Mouse (Mus musculus) kidney, postnatal 25 days (tissue): Measurements from ENCODE around the gene Ncbp3.

Experiments used
- DNase-seq, 2 experiments: peaks; one replicate each; pipeline ENCODE4 v3.0.0; 2021; ENCODE audit warnings: mixed read lengths in 2 of 2

Gene Ncbp3

DNA sequence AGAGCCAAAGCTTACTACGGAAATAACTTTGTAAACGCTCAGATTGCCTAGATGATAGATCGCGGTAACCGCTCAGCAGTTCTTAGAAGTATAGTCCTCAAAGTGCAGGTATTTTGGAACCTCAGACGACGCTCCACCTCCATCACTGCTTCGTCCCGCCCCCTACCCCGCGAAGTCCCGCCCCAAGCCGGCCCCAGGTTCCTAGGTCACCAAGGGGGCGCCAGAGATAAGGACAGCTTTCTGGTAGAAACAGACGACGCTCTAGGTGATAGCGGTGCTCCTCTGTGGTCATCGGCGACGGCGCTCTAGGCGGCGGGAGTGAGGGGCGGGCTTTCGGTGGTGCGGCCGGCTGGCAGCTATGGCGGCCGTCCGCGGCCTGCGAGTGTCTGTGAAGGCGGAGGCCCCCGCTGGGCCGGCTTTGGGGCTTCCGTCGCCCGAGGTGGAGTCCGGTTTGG lies at the start of gene Ncbp3:
Gene Ncbp3 (plus strand): TSS at position 242 of the 455 bp plus-strand sequence.
- peak; percentile 97 to 98 for DNase-seq

DNA sequence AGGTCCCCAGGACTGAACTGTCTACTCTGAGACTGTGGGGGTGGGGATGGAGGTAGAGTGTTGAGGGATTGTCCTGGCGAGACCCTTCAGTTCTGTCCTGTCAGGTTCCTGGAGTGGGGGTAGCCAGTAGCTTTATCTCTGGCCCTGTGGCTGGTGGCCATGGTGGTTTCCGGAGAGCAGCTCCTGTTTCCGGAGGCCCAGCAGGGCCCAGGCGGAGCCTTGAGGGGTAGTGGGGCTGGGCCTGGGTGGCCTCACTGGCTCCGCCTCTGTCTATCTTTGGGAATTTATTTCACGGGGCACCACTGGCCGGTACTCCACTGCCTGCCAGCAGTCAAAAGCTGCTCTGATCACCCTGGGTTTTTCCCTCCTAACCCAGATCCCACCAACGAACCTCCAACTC lies 48.8 kb upstream of the Ncbp3 start, which contains the start of gene P2rx1:
Gene P2rx1 (plus strand): TSS at position 333 of the 400 bp plus-strand sequence.
- DNase-seq: peak in 1 of 2 experiments; percentile 25

DNA sequence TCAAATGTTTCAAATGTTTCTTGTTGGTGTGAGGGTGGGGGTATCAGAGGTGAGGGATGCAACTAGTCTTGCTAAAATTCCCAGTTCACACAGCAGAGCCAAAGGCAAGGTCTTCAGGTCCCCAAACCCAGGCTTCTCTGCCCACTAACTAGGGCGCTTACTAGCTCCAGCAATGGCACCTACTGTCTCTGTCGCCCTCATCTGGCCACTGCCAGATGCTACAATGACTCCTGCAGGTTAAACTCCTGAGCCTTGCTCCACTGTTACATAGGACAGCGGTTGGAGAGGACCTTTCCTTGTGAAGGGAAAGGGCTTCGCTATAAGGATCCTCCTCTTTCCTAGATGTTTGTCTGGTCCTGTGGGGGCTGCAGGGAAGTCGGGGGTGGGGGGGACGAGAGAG lies 46.6 kb upstream of the Ncbp3 start:
- peak; percentile 76 to 80 for DNase-seq

DNA sequence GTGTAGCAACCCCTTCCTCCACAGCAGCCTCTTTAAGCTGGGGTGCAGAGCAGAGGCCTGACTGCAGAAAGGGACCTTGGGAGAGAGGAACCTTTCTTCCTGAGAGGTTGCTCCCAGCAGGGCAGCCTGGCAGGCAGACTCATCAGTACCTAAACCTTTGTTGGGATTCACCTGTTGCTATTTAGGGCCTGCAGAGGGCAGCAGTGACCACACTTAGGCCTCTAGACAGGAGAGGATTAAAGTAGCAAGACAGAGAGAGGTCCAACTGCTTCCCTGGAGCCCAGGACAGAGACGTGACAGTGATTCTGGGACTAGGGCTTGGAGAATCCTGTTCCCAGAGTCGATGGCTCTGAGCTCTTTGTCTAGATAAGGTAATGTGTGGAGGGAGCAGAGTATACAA lies 41.2 kb upstream of the Ncbp3 start:
- DNase-seq: peak; percentile 70 to 74

DNA sequence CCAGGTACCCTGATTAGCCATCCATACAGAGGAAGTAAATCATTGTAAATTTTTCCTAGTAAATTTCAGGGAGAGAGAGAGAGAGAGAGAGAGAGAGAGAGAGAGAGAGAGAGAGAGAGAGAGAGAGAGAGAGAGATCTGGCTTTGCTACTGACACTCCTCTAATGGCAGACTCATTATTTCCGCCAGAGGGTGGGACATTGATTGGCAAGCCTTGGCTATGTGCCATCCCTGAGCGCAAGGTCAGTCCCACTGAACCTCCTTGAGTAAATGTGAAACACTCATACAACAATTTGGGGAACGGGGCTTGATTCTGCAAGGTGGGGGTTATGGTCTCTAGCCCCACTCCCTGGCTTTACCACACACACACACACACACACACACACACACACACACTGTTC lies 40.5 kb upstream of the Ncbp3 start:
- no peak for DNase-seq

DNA sequence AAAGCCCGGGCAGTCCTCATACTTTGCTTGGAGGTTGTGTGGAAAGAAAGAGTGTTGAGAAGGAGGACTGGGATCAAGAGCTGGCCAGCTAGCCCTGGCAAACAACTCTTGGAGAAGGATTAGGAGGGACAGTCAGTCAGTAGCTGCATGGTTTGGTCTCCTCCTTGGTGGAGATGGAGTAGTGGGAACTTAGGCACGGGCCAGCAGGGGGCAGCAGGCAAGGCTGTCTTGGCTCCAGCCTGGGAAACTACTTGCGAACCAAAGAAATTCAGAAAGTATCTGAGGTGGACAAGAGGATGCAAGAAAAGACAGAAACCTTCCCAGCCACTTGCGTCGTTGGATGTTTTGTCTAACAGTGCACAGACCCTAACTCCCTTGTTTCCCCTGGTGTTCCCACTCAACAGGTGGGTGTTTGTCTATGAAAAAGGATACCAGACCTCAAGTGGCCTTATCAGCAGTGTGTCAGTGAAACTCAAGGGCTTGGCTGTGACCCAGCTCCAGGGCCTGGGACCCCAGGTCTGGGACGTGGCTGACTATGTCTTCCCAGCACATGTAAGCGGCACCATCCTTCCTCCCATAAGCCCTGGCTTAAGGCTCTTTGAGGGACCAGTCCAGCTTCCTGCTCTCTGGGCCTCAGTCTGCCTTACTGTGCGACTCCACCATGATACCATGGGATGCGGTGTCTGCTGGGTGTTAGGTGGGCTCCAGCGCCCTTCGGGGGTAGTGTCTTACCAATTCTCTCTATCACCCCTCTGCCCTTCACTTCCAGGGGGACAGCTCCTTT lies 39.7 kb upstream of the Ncbp3 start:
- DNase-seq: peak; percentile 70 to 81

DNA sequence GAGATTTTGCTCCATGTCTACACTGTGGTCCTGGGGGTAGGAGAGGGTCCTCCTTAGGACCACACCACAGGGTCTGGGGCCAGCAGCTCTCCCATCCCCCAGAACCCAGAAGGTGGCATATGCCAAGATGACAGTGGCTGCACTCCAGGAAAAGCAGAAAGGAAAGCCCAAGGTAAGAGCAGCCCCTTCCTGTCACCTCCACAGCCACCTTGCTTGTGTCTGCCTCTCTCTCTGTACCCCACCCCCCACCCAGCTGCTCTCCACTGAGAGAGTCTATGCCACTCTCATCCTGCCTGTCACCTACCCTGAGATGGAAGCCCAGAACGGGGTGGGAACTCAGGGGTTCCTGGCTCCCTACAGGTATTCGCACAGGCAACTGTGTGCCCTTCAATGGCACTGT lies 38.8 kb upstream of the Ncbp3 start:
- no peak for DNase-seq

DNA sequence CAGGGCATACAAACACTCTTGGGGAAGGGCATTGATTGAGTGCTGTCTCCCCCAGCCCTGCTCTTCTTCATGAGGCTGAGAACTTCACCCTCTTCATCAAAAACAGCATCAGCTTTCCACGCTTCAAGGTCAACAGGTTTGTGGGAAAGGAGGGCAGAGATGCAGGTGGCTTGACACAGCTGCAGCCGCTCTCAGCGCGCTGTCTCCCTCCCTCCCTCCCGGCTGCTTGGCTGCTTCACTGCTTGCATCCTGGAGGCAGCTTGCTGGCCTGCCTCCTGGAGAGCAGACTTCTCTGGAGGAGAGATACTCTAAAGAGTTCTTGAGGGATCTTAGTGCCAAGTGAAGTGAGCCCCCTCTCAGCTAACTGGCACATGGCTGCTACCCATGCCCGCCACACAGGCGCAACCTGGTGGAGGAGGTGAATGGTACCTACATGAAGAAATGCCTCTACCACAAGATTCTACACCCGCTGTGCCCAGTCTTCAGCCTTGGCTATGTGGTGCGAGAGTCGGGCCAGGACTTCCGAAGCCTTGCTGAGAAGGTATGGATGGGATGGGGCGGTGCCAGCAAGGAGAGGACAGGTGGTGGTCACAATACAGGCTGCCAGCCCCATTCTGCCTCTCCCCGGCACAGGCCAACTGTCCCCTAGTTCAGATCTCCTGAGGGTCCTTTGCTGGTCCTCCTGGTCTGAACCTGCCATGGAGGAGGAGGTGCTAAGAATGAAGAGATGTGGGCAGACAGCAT lies 37.9 kb upstream of the Ncbp3 start:
- DNase-seq: no peak

DNA sequence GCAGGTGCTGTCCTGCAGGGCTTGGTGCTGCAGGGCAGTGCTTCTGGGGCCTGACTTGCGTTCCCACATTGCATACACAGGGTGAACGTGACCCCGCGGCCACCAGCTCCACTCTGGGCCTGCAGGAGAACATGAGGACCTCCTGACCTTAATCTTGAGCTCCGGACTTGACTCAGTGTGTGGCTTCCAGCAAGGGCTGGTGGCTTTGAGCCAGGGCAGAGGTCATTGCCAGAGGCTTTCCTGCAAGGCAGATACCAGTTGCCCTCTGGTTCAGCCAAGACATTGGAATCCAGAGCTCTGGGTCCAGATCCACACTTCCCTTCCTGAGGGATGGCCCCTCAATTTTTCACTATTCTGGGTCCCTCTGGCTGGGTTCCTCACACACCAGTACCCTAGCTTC lies 33.6 kb upstream of the Ncbp3 start:
- peak; percentile 77 to 78 for DNase-seq

DNA sequence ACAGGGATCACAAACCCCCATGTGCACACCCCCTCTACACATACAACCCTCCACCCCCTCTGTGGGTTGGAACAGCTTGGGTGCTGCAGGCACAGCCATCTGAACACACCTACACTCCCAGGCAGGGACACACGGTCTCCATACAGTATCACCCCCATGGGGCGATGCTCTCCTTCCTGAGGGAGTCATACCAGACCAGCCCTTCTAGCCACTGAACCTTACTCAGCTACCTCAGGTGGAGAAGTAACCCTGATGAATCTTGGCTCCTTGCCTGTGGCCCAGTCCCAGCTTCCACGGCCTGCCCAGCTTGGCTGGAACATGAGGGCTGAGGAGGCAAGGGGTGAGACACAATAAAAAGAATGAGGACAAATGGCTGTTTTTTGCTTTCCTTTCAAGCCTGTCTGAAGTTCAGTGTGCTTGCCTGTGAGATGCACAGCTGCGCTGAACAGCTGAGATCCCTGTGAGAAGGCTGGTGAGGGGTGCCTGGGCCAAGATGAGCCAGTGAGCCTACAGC lies 32.7 kb upstream of the Ncbp3 start:
- DNase-seq: peak; percentile 77 to 86

DNA sequence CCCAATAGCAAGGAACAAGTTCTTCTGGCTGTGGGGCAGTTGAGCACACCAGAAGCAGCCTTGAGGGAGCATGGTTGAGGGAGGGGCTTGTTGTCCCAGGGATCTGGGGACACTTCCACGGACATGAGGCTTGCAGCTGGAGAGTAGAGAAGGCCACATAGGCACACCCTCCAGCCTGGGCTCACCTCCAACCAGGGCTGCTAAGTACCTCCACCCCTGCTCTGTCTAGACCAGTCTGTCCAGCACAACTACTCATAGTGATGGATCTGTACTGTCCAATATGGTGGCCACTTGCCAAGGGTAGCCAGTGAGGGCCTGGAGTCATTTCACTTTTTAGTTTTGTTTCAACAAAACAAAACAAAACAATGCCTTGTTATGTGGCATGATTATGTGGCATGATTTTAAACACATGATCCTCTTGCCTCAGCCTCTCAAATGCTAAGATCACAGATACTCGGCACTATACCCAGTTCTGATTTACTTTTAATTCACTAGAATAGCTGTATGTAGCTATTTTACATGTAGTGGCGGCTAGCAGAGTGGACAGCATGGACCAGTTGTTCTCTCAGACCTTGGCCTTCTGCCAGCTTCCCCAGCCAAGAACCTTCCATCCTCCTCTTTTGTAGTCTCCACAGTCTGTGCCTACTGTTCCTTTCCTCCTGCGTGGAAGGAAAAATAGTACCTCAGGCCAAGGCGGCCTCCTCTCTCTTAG lies 32.0 kb upstream of the Ncbp3 start:
- peak; percentile 61 for DNase-seq

DNA sequence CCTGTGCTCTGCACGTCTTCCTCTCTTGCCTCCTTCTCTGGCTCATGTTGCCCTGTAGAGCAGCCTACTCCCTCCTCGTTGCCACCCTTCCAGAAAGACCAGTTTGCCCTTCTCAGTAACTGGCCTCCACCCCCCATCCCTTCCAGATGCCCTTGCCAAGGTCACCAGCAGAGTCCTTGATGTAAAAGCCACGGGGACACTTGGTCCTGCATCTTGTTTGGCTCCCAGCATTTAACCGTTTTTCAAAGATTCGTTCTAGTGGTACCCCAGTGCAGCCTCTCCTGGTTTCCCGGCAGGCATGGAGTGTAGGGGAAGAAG lies 31.5 kb upstream of the Ncbp3 start:
- no peak for DNase-seq

DNA sequence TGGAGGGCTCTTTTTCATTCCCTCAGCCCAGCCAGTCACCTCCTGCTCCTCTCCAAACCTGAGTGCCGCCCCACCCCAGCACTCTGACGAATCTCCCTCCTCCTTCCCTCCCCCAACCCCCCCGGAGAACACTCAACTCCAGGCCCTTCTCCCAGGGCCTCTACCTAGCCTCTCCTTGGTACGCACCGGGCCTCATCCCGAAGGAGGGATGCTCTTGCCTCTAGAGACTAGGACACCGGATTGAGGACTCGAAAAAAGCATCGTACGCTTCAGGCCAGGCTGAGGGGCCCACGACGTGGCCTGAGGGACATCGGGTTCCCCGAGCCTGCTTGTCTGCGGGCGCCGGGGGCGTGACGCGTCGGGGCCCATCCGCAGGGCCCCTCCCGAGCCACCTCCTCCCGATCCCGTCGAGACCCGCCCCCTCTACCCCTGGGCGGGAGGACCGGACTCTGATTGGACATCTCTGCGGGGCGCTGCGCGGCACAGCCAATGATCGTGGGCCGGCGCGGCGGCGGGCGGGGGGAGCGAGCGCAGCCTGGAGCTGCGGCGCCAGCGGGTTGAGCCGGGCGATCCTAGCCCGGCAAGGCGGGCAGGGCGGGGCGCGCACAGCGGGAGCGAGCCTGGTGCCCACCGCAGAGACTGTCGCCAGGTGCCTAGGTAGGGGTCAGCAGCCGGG lies 29.0 kb upstream of the Ncbp3 start, which contains the start of gene Camkk1:
Gene Camkk1 (plus strand): TSS at position 538 of the 676 bp plus-strand sequence.
- DNase-seq: peak; percentile 91 to 95

DNA sequence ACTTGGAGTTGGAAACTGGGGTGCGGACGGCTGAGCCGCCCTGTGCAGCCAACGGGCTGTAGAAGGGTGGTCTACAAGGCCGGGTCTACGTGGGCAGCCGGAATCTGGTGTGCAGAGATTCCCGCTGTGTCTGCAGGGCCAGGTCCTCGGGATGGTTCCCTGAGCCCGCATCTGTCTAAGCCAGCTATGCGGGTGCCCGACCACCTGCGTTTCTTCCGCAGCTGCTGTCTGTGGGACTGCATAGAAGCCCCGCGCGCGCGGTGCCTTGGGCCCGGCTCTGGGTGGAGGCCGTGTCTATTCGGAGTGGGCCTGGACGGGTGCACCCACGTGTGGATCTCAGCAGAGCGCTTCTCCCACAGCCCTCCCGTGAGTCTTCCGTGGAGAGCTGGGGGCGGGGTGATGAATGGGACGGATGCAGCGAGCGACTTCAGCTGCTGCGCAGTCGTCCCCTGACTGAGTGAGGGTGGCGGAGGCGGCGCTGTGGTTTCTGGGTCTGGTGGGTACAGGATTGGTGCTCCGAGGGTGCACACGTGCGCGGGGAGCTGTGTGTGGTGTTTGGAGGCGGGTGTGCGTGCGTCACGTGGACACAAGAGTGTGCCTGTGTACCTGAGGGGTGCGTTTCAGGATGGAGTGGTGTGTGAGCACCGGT lies 28.3 kb upstream of the Ncbp3 start:
- peak; percentile 27 to 59 for DNase-seq

DNA sequence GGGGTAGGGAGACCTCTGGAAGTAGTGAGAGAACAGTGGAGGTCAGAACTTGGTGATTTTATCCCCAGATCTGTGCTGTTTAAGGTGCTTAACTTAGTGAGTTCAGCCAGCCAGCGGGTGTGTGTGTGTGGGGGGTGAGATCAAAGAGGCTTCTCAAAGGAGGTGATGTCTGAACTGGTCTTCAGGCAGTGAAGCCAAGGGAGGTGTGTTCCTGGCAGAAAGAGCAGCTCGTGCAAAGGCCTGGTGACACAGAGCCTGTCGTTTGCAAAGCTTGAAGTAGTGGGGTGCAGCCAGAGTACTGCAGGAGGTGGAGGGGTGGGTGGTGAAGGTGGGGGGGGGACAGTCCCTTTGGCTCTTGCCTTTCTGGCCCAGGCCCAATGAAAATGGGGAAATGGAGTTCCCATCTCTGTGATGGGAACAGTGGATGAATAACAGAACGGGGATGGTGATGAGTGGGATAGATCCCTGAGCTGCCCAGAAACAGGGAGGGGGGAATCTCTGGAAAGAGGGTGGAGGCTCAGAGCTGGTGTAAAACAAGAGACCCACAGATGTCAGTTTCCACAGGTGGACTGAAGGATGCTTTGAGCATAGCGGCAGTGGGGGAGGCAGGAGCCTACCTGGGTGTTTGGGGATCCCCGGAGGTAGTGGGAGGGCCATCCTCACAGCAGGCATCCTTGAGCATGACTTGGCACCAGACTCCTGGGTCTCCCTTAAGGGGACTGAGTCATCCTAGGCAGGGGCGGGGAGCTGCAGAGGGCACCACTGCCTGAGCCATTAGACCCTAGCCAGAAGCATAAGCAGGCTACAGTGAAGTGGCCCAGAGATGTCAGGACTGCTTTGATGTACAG lies 26.4 kb upstream of the Ncbp3 start:
- no peak for DNase-seq

DNA sequence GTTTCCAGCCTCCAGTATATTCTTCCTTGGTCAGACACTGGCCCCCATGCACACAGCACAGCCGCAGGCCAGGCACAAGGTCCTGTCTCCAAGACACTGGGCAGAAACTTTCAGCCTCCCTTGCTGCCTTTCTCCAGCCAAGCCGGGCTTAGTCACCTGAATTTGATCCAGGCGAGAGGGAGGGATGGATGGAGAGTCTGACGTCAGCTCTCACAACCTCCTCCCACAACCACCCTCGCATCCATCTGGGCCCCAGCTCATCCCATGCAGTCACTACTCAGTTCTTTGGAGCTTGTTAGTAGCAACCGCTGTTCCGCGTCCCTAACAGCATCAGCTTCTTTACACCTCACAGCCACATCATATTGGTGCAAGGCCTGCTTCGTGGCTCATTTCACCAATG lies 24.5 kb upstream of the Ncbp3 start:
- no peak for DNase-seq

DNA sequence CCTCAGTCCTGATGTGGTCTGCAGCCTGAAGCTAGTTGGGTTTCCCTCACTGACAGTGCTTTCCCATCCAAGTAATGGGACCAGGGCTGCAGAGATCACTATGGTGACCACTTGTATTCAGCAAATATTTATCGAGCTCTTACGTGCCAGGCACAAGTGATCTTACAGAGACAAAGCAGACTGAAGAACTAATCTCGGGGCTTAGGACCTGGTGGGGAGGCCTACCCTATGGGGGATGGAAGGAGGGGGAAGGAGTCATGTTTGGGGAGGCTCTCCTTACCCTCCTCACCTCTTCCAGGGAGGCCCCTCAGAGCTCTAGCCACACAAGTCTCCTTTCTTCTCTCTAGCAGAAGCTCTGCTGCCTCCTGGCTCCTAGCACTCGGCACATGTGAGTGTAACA lies 23.8 kb upstream of the Ncbp3 start:
- no peak for DNase-seq

DNA sequence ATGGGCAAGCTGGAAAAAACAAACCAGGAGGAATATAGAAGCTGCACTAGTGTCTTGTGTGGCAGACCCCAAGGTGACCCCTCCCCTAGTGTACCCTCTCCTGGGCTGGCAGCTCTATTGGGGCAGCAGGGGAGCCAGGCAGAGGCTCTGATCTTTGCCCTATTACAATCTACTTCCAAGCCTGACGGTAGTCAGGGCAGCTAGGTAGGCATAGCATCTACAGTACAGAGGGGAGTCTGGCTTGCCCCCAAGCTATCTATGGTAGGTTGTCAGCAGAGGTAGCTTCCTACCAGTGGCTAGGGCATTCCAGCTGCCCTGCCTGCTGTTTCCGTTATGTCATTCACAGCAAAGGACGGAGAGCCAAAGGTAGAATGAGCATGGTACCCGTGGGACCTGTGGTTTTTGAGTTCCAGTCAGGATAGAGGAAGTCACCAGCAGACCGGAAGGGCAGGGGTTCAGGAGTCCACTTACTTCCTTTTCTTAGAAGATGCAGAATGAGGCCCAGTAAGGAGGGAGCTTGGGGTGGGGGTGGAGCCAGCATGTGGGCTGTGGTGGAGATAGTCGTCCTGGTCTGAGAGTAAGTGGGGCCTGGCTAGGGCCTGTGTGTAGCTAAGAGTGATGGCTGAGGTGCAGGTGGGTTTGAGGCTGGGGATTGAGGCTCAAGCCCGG lies 23.2 kb upstream of the Ncbp3 start:
- DNase-seq: peak; percentile 54 to 69

DNA sequence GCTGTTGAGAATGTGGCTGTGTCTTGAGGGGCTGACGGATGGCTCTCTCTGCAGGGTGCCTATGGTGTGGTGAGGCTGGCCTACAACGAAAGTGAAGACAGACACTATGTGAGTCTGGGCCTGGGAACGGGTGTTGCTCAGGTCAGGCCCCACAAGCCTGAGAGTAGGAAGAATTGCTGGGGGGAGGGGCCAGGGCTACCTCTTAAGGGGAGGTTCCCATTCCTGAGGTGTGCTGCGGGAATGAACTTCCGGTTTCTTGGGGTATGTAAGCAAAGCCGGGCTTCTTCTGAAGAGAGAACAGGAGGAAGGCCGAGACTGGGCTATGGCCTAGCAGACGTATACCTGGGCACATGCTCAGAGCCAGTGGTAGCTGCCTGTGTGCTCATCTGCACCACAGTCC lies 20.6 kb upstream of the Ncbp3 start:
- DNase-seq: no peak

DNA sequence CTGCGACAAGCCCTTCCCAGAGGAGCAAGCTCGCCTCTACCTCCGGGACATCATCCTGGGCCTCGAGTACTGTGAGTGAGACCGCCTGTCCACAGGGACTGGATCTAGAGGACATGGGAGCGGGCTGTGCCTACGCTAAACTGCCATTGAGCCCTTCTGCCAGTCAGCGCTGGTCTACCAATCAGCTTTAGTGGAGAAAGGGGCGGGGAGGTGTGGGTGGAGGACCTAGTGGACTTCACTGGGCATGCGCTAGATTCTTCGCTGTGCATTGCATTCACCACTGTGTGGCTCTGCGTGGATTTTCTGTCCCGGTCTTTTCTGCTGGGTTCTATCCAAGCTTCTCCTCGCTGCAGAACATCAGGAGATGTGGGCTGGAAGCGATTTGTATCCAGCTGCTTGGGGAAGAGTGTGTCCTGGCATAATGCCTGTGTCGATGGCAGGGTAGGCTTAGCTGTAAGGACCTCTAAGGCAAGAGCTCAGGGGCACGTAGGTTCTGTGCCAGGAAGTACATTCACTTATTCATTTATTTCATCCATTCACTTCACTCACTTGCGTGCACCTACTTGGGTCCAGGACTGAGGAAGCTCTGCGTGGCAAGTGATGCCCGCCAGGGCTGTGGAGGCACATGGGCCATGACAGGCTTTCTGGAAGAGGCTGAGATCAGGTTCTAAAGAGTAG lies 16.6 kb upstream of the Ncbp3 start:
- DNase-seq: peak; percentile 93 to 95
